Mouse (Mus musculus): ENCODE measurements around the gene Bcl10. TPM values are rescaled to one million over a fixed set of nuclear protein-coding genes. Genes with fewer than 3 reads are reported as not detected.

The Bcl10 gene
- total and polyA plus RNA-seq, 2 experiments from 2014 or later = 32.8 to 36.4 TPM

- Histone ChIP-seq H3K9ac (replicated peaks; ENCODE audit: low read length) (no peak overlapping the region), H3K27ac (no peak overlapping the region), H3K9me3 (ENCODE audit: low read length) (no peaks in the 10 kb centered on the region), H3K4me2 (ENCODE audit: low read depth, low read length) (no peak overlapping the region), H3K27me3 (ENCODE audit: insufficient read depth, low read length) (peaks cover 6% of the 10 kb centered on the region; the same call in 1 of the 2 replicates), H3K4me3 (ENCODE audit: low read length) (no peak overlapping the region), H3K36me3 (ENCODE audit: insufficient read depth, low read length) (no peaks in the 10 kb centered on the region), H3K4me1 (ENCODE audit: insufficient read depth, low read length) (peaks cover 3% of the 10 kb centered on the region; the same call in 1 of the 2 replicates)
- TF ChIP-seq CTCF (IDR thresholded peaks at IDR 0.05; ENCODE audit: low read depth) = no peak
- DNase-seq (ENCODE audit: low spot score) = no peak
- ATAC-seq = no peak
- WGBS = 89% methylated on average over 5 of the region's 5 CpGs
These were observed 44.2 kb downstream of the Bcl10 start for GRCm38 (mm10) chr3:145966806-145967205.

- no peak for TF ChIP-seq CTCF (IDR thresholded peaks at IDR 0.05; ENCODE audit: low read depth)
- WGBS = 53% methylated on average over 14 of the region's 14 CpGs
- H3K9ac ChIP-seq (replicated peaks; ENCODE audit: low read length) = no peak overlapping the region
These were observed 46.5 kb downstream of the Bcl10 start for GRCm38 (mm10) chr3:145969031-145969501.

GRCm38 (mm10) chr3:145971501-145971900 is 48.9 kb downstream of the Bcl10 start:
- ATAC-seq (no peak), DNase-seq (ENCODE audit: low spot score) (peak; percentile 14)
- Histone ChIP-seq H3K27ac (no peak overlapping the region), H3K27me3 (ENCODE audit: insufficient read depth, low read length) (no peaks in the 10 kb centered on the region), H3K4me2 (ENCODE audit: low read depth, low read length) (no peak overlapping the region), H3K9ac (replicated peaks; ENCODE audit: low read length) (no peak overlapping the region), H3K36me3 (ENCODE audit: insufficient read depth, low read length) (no peaks in the 10 kb centered on the region), H3K4me3 (ENCODE audit: low read length) (no peak overlapping the region), H3K9me3 (ENCODE audit: low read length) (no peaks in the 10 kb centered on the region), H3K4me1 (ENCODE audit: insufficient read depth, low read length) (no peaks in the 10 kb centered on the region)
- 32% methylated on average over 10 of the region's 10 CpGs for WGBS
- no peak for TF ChIP-seq CTCF (IDR thresholded peaks at IDR 0.05; ENCODE audit: low read depth)

More at GRCm38 (mm10) chr3:145969031-145969501, 46.5 kb downstream of the Bcl10 start:
- DNase-seq (ENCODE audit: low spot score) (no peak), ATAC-seq (no peak)
- Histone ChIP-seq H3K9me3 (ENCODE audit: low read length) (no peaks in the 10 kb centered on the region), H3K36me3 (ENCODE audit: insufficient read depth, low read length) (no peaks in the 10 kb centered on the region), H3K4me1 (ENCODE audit: insufficient read depth, low read length) (0 out of 2 replicates have a peak, but pooled peaks cover 3% of the 10 kb centered on the region), H3K4me3 (ENCODE audit: low read length) (no peak overlapping the region), H3K27ac (no peak overlapping the region), H3K27me3 (ENCODE audit: insufficient read depth, low read length) (no peaks in the 10 kb centered on the region), H3K4me2 (ENCODE audit: low read depth, low read length) (no peak overlapping the region)

GRCm38 (mm10) chr3:145974986-145975385 is 52.4 kb downstream of the Bcl10 start:
- no peaks in the 10 kb centered on the region for H3K9me3 ChIP-seq (ENCODE audit: low read length)
- 92% methylated on average over 7 of the region's 7 CpGs for WGBS
- ATAC-seq (no peak), DNase-seq (ENCODE audit: low spot score) (no peak)
- H3K27me3 ChIP-seq (ENCODE audit: insufficient read depth, low read length) = no peaks in the 10 kb centered on the region
- H3K9ac ChIP-seq (replicated peaks; ENCODE audit: low read length) = no peak overlapping the region
- no peak overlapping the region for H3K27ac ChIP-seq
- no peak for TF ChIP-seq CTCF (IDR thresholded peaks at IDR 0.05; ENCODE audit: low read depth)
- no peak overlapping the region for H3K4me3 ChIP-seq (ENCODE audit: low read length)
- H3K4me1 ChIP-seq (ENCODE audit: insufficient read depth, low read length) = no peaks in the 10 kb centered on the region
- no peak overlapping the region for H3K4me2 ChIP-seq (ENCODE audit: low read depth, low read length)
- H3K36me3 ChIP-seq (ENCODE audit: insufficient read depth, low read length) = no peaks in the 10 kb centered on the region

Other genes with a start within 250 kb of the Bcl10 start
- gene Ddah1, start 164.1 kb upstream of the Bcl10 start, total RNA-seq (2014; rRNA removed) = 125 and 126 TPM in 2 replicates
- gene Ddah1, start 164.1 kb upstream of the Bcl10 start, polyA plus RNA-seq (2015; fragmentation: Nextera tagmentation; extraction: Ambion mirVana) = 164 and 170 TPM in 2 replicates
- 30.8 and 33.3 TPM in 2 replicates for gene 2410004B18Rik, start 15.2 kb downstream of the Bcl10 start, total RNA-seq (2014; rRNA removed)
- 69.5 and 75.0 TPM in 2 replicates for gene 2410004B18Rik, start 15.2 kb downstream of the Bcl10 start, polyA plus RNA-seq (2015; fragmentation: Nextera tagmentation; extraction: Ambion mirVana)
- 4.7 and 5.1 TPM in 2 replicates for gene Syde2, start 65.1 kb downstream of the Bcl10 start, total RNA-seq (2014; rRNA removed)
- gene Syde2, start 65.1 kb downstream of the Bcl10 start, polyA plus RNA-seq (2015; fragmentation: Nextera tagmentation; extraction: Ambion mirVana) = 0.47 and 0.61 TPM in 2 replicates
- 1.1 and 1.5 TPM in 2 replicates for gene Wdr63, start 185.3 kb downstream of the Bcl10 start, total RNA-seq (2014; rRNA removed)
- gene Wdr63, start 185.3 kb downstream of the Bcl10 start, polyA plus RNA-seq (2015; fragmentation: Nextera tagmentation; extraction: Ambion mirVana) = 0.71 and 1.5 TPM in 2 replicates
- 0.25 TPM in 1 of 2 replicates, not detected in the other for gene Mcoln3, start 194.6 kb downstream of the Bcl10 start, total RNA-seq (2014; rRNA removed)
- gene Mcoln3, start 194.6 kb downstream of the Bcl10 start, polyA plus RNA-seq (2015; fragmentation: Nextera tagmentation; extraction: Ambion mirVana) = 0.10 and 0.48 TPM in 2 replicates
- gene Mcoln2, start 227.0 kb downstream of the Bcl10 start, total RNA-seq (2014; rRNA removed) = not detected in 2 replicates
- 0.23 and 0.33 TPM in 2 replicates for gene Mcoln2, start 227.0 kb downstream of the Bcl10 start, polyA plus RNA-seq (2015; fragmentation: Nextera tagmentation; extraction: Ambion mirVana)